Mouse (Mus musculus) B cell, adult 2 months (primary cell): ENCODE measurements at regions not wholly inside any gene's neighbourhood (a gene's known extent, or its start where the extent isn't known, plus 50 kb on each side); places are given as distances from the start of the nearest gene placed in this dataset.
A peak's percentile ranks its signal among the peaks of the same experiment; 100 is the strongest.

Experiments used
- DNase-seq, 2 experiments: peaks; one replicate each; pipeline ENCODE4 v3.0.0; 2022

- no peak for DNase-seq
Observed at GRCm38 (mm10) chr9:71420064-71420463, 65.7 kb downstream of the Polr2m start.

- DNase-seq, result no peak
Observed at GRCm38 (mm10) chr9:71418531-71418930, 67.2 kb downstream of the Polr2m start.

- no peak for DNase-seq
Observed at GRCm38 (mm10) chr9:71417248-71417647, 68.5 kb downstream of the Polr2m start.

- DNase-seq, result no peak
Observed at GRCm38 (mm10) chr9:71411171-71411570, 74.6 kb downstream of the Polr2m start.

- DNase-seq, result no peak
Observed at GRCm38 (mm10) chr9:71409925-71410324, 75.8 kb downstream of the Polr2m start.

GRCm38 (mm10) chr9:71408946-71409345 is 76.8 kb downstream of the Polr2m start:
- DNase-seq, result no peak

GRCm38 (mm10) chr9:71404396-71405135 is 81.2 kb downstream of the Polr2m start:
- DNase-seq, result no peak

GRCm38 (mm10) chr9:71401667-71402066 is 84.1 kb downstream of the Polr2m start:
- DNase-seq, result no peak

GRCm38 (mm10) chr9:71399346-71399745 is 86.4 kb downstream of the Polr2m start:
- DNase-seq, result no peak

GRCm38 (mm10) chr9:71396784-71397183 is 89.0 kb downstream of the Polr2m start:
- DNase-seq, result no peak

- DNase-seq, result no peak
Observed at GRCm38 (mm10) chr9:71390221-71390620, 95.5 kb downstream of the Polr2m start.

GRCm38 (mm10) chr9:71387426-71387825 is 98.3 kb downstream of the Polr2m start:
- DNase-seq, result no peak

- no peak for DNase-seq
Observed at GRCm38 (mm10) chr9:71383901-71384300, 101.8 kb downstream of the Polr2m start.

GRCm38 (mm10) chr9:71379731-71380250 is 105.9 kb downstream of the Polr2m start:
- DNase-seq, result no peak

- DNase-seq, result no peak
Observed at GRCm38 (mm10) chr9:71369760-71370159, 116.0 kb downstream of the Polr2m start.

- DNase-seq, result no peak
Observed at GRCm38 (mm10) chr9:71369202-71369601, 116.5 kb downstream of the Polr2m start.

GRCm38 (mm10) chr9:71366573-71366972 is 119.2 kb downstream of the Polr2m start:
- no peak for DNase-seq

- no peak for DNase-seq
Observed at GRCm38 (mm10) chr9:71365177-71365738, 120.5 kb downstream of the Polr2m start.

GRCm38 (mm10) chr9:71364047-71364665 is 121.6 kb downstream of the Polr2m start:
- no peak for DNase-seq

- no peak for DNase-seq
Observed at GRCm38 (mm10) chr9:71362401-71362800, 123.3 kb downstream of the Polr2m start.

- DNase-seq, result no peak
Observed at GRCm38 (mm10) chr9:71361961-71362360, 123.8 kb downstream of the Polr2m start.

- no peak for DNase-seq
Observed at GRCm38 (mm10) chr9:71361311-71361710, 124.4 kb downstream of the Polr2m start.

GRCm38 (mm10) chr9:71360676-71361075 is 125.1 kb downstream of the Polr2m start:
- no peak for DNase-seq

- DNase-seq, result peak; percentile 14 to 25
Observed at GRCm38 (mm10) chr9:71358961-71359360, 126.8 kb downstream of the Polr2m start.
